Mouse (Mus musculus) C2C12 (cell line): ENCODE measurements around the gene Csmd2. TPM values are rescaled to one million over a fixed set of nuclear protein-coding genes. Genes with fewer than 3 reads are reported as not detected.

Experiments used
- H3K27me3 ChIP-seq: one replicate; pipeline ENCODE4 v1.6.1; 2011; ENCODE audit not compliant: control insufficient read depth, insufficient read depth, insufficient read length
- H3K36me3 ChIP-seq: one replicate; pipeline ENCODE4 v1.6.1; 2011; ENCODE audit not compliant: control insufficient read depth, insufficient read depth
- H3K4me3 ChIP-seq: one replicate; pipeline ENCODE4 v1.5.1; 2011; ENCODE audit warnings: mild to moderate bottlenecking, control low read depth; ENCODE audit not compliant: poor library complexity, insufficient read depth, severe bottlenecking
- H3K79me2 ChIP-seq: one replicate; pipeline ENCODE4 v1.6.1; 2011; ENCODE audit not compliant: control insufficient read depth, insufficient read depth
- H3K79me3 ChIP-seq: one replicate; pipeline ENCODE4 v1.6.1; 2011; ENCODE audit warnings: low read depth, control low read depth
- H3ac ChIP-seq: one replicate; pipeline ENCODE3; 2011; ENCODE audit warnings: low read depth; ENCODE audit not compliant: control insufficient read depth, insufficient read length
- CEBPB ChIP-seq: IDR thresholded peaks from one replicate; pipeline ENCODE4 v1.6.1; 2011; ENCODE audit warnings: low read depth, mild to moderate bottlenecking, control low read depth, moderate library complexity
- CTCF ChIP-seq: IDR thresholded peaks from one replicate; pipeline ENCODE4 v1.5.1; 2011; ENCODE audit not compliant: control insufficient read depth, insufficient read depth, insufficient read length
- FOSL1 ChIP-seq: IDR thresholded peaks from one replicate; pipeline ENCODE4 v1.8.0; 2011; ENCODE audit warnings: mild to moderate bottlenecking, low read length; ENCODE audit not compliant: poor library complexity, insufficient read depth, severe bottlenecking
- MAX ChIP-seq: IDR thresholded peaks from one replicate; pipeline ENCODE4 v1.6.1; 2011; ENCODE audit warnings: mild to moderate bottlenecking, control low read depth
- MYOD1 ChIP-seq: IDR thresholded peaks from one replicate; pipeline ENCODE4 v1.6.1; 2011; ENCODE audit warnings: low read depth; ENCODE audit not compliant: control insufficient read depth, insufficient read length
- MYOG ChIP-seq: IDR thresholded peaks from one replicate; pipeline ENCODE4 v1.6.1; 2011; ENCODE audit not compliant: control insufficient read depth, insufficient read length; ENCODE audit errors: extremely low read depth
- USF1 ChIP-seq: IDR thresholded peaks from one replicate; pipeline ENCODE4 v1.6.1; 2011; ENCODE audit warnings: low read depth, mild to moderate bottlenecking, control low read depth, moderate library complexity
- polyA plus RNA-seq: library from polyadenylated mRNA; unstranded; fragments of >200 nt; fragmentation: generic; extraction: Trizol; gene quantifications from one replicate; pipeline ENCODE4 v1.2.1, GENCODE M21; 2012; ENCODE audit warnings: missing spikeins

The Csmd2 gene
- polyA plus RNA-seq, 1 experiment, result not detected

DNA sequence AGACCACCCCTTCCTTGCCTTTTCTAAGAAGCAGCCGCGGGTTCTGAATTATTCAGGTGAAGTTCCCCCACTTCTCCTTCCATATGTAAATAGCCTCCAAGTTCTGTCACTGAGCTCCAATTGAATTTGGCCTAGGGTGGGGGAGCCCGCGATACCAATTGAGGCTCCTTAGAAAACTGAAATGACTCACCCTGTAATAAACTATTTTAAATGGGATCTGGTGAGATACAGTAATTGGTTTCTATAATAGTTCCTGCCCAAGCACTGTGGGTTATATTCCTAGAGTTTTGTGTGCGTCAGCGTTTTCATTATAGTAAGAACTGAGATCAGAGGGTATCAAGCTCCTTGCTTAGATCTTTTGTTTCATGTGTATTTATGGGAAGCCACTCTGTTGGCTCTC, 287.9 kb downstream of the Csmd2 start:
- Histone ChIP-seq H3K27me3 (no peaks in the 10 kb centered on the region), H3ac (no peak overlapping the region), H3K79me3 (no peaks in the 10 kb centered on the region), H3K36me3 (no peaks in the 10 kb centered on the region), H3K4me3 (no peak overlapping the region), H3K79me2 (no peaks in the 10 kb centered on the region)
- TF ChIP-seq CEBPB (no peak), USF1 (no peak), FOSL1 (no peak), MAX (no peak), MYOD1 (no peak), MYOG (no peak), CTCF (no peak)

DNA sequence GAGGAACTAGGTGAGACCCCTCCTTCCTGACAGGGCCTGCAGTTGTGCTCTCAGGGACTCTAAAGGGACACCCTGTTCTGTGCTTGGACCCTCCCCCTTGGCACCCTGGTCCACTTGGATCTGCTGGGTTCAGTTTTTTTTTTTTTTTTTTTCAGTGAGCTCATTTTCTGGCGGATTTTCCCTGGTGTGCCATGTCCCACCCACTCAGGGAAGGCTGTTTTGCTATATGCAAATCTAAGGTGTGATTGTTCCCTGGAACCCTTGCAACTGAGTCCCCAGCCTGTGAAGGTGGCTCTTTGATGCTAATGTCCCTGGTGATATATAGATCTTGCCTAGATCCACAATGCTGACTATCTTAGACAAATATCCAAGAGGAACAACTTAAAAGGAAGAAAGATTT, 297.4 kb downstream of the Csmd2 start:
- Histone ChIP-seq H3K79me3 (no peaks in the 10 kb centered on the region), H3K4me3 (no peak overlapping the region), H3K36me3 (no peaks in the 10 kb centered on the region), H3ac (no peak overlapping the region), H3K27me3 (no peaks in the 10 kb centered on the region), H3K79me2 (no peaks in the 10 kb centered on the region)
- TF ChIP-seq FOSL1, result no peak
- TF ChIP-seq CEBPB, result no peak
- TF ChIP-seq MAX, result no peak
- TF ChIP-seq CTCF, result no peak
- TF ChIP-seq MYOG, result no peak
- no peak for TF ChIP-seq USF1
- TF ChIP-seq MYOD1, result no peak

DNA sequence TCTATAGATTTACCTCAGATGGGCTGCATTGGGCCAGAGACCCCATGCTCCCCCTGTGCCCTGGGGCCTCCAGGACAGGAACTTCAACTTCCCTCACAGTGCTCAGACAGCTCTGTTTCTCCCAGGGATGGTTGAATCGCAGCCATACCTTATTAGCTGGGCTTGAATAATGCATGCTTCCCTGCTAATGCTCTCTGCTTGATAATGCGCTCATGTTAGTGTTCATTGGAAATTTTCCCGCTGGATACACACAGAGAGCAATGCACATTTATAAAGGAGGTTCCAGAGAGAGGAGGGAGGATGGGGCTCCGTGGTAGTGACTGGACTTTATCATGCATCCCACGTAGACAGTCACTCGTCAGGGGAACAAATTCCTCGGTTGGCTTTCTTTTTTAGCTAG, 300.4 kb downstream of the Csmd2 start:
- TF ChIP-seq MAX, result no peak
- TF ChIP-seq MYOG, result no peak
- TF ChIP-seq CEBPB, result no peak
- no peak for TF ChIP-seq MYOD1
- no peak for TF ChIP-seq FOSL1
- TF ChIP-seq CTCF, result no peak
- TF ChIP-seq USF1, result no peak
- H3K79me3 ChIP-seq, result no peaks in the 10 kb centered on the region
- no peaks in the 10 kb centered on the region for H3K79me2 ChIP-seq
- H3K4me3 ChIP-seq, result no peak overlapping the region
- no peak overlapping the region for H3ac ChIP-seq
- H3K36me3 ChIP-seq, result no peaks in the 10 kb centered on the region
- H3K27me3 ChIP-seq, result no peaks in the 10 kb centered on the region

DNA sequence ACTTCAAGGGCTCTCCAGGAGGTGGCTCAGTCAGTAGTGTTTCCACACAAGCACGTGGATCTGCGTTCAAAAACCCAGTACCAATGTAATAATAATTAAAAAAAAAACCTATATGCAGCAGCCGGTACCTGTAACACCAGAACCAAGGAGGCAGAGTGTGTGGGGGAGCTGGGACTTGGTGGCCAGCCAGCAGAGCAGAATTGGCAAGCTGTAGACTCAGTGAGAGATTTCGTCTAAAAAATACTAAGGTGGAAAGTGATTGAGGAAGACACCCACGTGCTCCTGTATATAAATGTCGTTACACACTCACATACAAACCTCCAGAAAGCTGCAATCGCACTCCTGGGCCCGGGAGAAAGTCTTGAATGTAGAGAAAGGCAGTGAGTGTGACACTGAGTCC, 316.4 kb downstream of the Csmd2 start:
- TF ChIP-seq CTCF, result no peak
- TF ChIP-seq FOSL1, result no peak
- no peak for TF ChIP-seq CEBPB
- TF ChIP-seq MYOD1, result no peak
- no peak for TF ChIP-seq MAX
- TF ChIP-seq MYOG, result no peak
- no peak for TF ChIP-seq USF1

DNA sequence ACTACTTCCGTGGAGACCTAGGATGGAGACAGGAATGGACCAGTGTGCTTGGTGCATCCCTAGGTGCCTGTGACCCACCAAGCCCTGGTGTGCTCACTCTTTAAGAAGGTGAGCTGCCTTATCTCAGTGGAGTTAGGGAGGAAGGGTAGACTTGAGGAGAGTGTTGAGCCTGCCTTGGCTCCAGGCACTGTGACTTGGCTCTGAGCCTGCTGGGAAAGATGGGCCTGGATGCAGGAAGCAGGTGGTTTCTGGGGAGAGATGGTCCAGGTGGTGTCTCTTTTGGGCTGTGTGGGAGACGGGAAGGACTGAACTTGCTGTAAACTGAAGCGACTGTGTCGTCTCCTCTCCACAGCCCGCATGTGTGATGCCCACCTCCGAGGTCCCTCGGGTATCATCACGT, 318.4 kb downstream of the Csmd2 start:
- Histone ChIP-seq H3K79me2 (no peaks in the 10 kb centered on the region), H3K27me3 (no peaks in the 10 kb centered on the region), H3K79me3 (no peaks in the 10 kb centered on the region), H3ac (no peak overlapping the region), H3K4me3 (no peak overlapping the region), H3K36me3 (no peaks in the 10 kb centered on the region)
- TF ChIP-seq CEBPB (no peak), USF1 (no peak), MYOG (no peak), MAX (no peak), MYOD1 (no peak), CTCF (no peak), FOSL1 (no peak)

More for the DNA sequence above, 316.4 kb downstream of the Csmd2 start:
- Histone ChIP-seq H3K4me3 (no peak overlapping the region), H3K36me3 (no peaks in the 10 kb centered on the region), H3K79me2 (no peaks in the 10 kb centered on the region), H3K79me3 (no peaks in the 10 kb centered on the region), H3K27me3 (no peaks in the 10 kb centered on the region), H3ac (no peak overlapping the region)

DNA sequence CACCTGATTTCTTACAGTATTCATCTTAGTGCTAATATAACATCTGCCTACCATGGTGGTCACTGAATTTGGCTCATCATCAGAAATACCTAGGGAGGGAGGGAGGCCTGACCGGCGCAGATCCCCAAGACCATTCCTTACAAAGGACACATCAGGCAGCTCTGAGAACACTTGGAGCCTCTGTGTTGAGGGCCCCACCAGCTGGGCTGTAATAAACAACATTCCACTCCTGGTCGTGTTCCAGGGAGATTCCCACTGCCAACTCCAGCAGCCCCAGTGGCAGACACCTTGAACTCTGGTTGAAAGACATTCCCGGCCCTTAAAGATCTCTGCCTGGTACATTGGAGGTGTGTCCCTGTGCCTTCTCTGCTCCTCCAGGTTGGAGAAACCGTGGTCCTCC, 327.7 kb downstream of the Csmd2 start:
- Histone ChIP-seq H3ac (no peak overlapping the region), H3K27me3 (no peaks in the 10 kb centered on the region), H3K36me3 (no peaks in the 10 kb centered on the region), H3K4me3 (no peak overlapping the region), H3K79me3 (no peaks in the 10 kb centered on the region), H3K79me2 (no peaks in the 10 kb centered on the region)
- no peak for TF ChIP-seq CEBPB
- no peak for TF ChIP-seq MAX
- TF ChIP-seq USF1, result no peak
- no peak for TF ChIP-seq FOSL1
- no peak for TF ChIP-seq MYOD1
- TF ChIP-seq MYOG, result no peak
- no peak for TF ChIP-seq CTCF
